Mouse (Mus musculus) spleen, adult 2 months (tissue): Measurements from ENCODE around the gene Akap9.

ENCODE experiments used
- CTCF ChIP-seq: fragments of 200-500 bp; IDR thresholded peaks from 2 replicates; pipeline ENCODE4 v1.5.1; 2011; ENCODE audit warnings: mild to moderate bottlenecking, inconsistent platforms; ENCODE audit not compliant: insufficient read depth, insufficient read length, insufficient replicate concordance; ENCODE audit errors: extremely low read depth
- POLR2A ChIP-seq: fragments of 200-500 bp; IDR thresholded peaks from 2 replicates; pipeline ENCODE4 v1.6.1; 2011; ENCODE audit warnings: low read depth, low read length, inconsistent platforms

DNA sequence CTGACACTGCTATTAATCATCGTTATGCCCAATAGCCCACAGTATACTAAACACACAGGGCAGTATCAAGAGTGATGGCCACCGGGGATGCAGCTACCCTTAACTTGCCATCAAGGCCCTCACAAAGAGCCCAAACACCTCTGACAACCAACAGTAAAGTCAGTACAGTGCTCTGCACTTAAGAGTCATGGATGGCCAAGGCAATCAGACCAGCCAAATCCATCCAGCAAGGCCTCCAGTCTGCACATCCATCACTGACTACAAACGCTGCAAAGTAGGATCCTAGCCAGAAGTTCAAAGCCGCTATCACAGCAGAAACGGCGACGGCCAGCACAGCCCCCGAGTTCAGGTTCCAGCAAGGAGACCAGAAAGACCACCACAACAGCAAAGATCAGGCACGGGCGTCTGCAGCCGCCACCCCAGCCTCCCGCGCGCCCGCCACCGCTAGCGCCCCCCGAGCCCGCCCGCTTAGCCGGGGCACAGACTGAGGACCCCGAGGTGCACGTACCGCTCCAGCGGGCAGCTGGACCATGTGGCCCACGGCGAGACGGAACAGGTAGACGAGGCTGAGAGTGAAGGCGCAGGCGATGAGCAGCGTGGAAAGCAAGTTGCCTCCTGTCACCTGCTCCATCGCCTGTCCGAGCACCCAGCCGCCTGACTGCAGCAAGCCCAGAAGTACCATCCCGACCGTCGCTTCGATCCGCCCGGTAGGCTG is 175.9 kb downstream of the Akap9 start:
- TF ChIP-seq POLR2A (no peak), CTCF (no peak)
